Mouse (Mus musculus) neural tube, embryonic 15.5 days (tissue): ENCODE results near the gene Cables2. TPM values are rescaled to one million over a fixed set of nuclear protein-coding genes. Genes with fewer than 3 reads are reported as not detected.

Source experiments
- microRNA-seq: library from miRNA; unstranded; fragments of <30 nt; microRNA quantifications from one replicate; pipeline ENCODE4, GENCODE M21; 2017
- polyA plus RNA-seq: library from polyadenylated mRNA; unstranded; fragments of >200 nt; fragmentation: Nextera tagmentation; extraction: Ambion mirVana; gene quantifications from 2 replicates; pipeline ENCODE4 v1.2.1, GENCODE M21; 2015

The Cables2 gene
- polyA plus RNA-seq, 1 experiment from 2014 or later = 25.6 TPM

Small RNA genes lying within 50 kb of the gene (microRNA-seq; reads per million reads assigned to microRNA genes)
- not detected for gene Mir3091

Other genes starting within 250 kb of the Cables2 start
- gene Lsm14b, start 248.5 kb downstream of the Cables2 start, polyA plus RNA-seq = 16.4 and 24.0 TPM in 2 replicates
- gene Psma7, start 231.1 kb downstream of the Cables2 start, polyA plus RNA-seq = 561 and 578 TPM in 2 replicates
- 43.2 and 49.9 TPM in 2 replicates for gene Ss18l1, start 231.0 kb downstream of the Cables2 start, polyA plus RNA-seq
- 35.1 and 37.6 TPM in 2 replicates for gene Mtg2, start 202.9 kb downstream of the Cables2 start, polyA plus RNA-seq
- gene Hrh3, start 169.0 kb downstream of the Cables2 start, polyA plus RNA-seq = 1.3 and 1.9 TPM in 2 replicates
- 63.8 and 71.8 TPM in 2 replicates for gene Osbpl2, start 154.2 kb downstream of the Cables2 start, polyA plus RNA-seq
- 196 and 203 TPM in 2 replicates for gene Adrm1, start 102.0 kb downstream of the Cables2 start, polyA plus RNA-seq
- 1.2 and 4.4 TPM in 2 replicates for gene Lama5, start 47.6 kb downstream of the Cables2 start, polyA plus RNA-seq
- gene Rps21, start 16.1 kb downstream of the Cables2 start, polyA plus RNA-seq = 382 and 405 TPM in 2 replicates
- gene Rbbp8nl, start 16.4 kb upstream of the Cables2 start, polyA plus RNA-seq = 0.40 TPM in 1 of 2 replicates, not detected in the other
- 0.04 and 0.14 TPM in 2 replicates for gene Gata5, start 61.2 kb upstream of the Cables2 start, polyA plus RNA-seq
- 2.4 and 4.0 TPM in 2 replicates for gene Slco4a1, start 182.7 kb upstream of the Cables2 start, polyA plus RNA-seq
- 2.0 and 2.2 TPM in 2 replicates for gene Ntsr1, start 226.5 kb upstream of the Cables2 start, polyA plus RNA-seq